Mouse (Mus musculus): ENCODE data around the gene Ssrp1. TPM values are rescaled to one million over a fixed set of nuclear protein-coding genes. Genes with fewer than 3 reads are reported as not detected.

Gene Ssrp1
- polyA plus RNA-seq, 1 experiment from 2014 or later = 303 TPM

GRCm38 (mm10) chr2:85060591-85061060, 23.6 kb downstream of the Ssrp1 start:
- peak overlapping the region; percentile 24; the same call in 1 of the 2 replicates for H3K9ac ChIP-seq
- H3K27ac ChIP-seq = peak overlapping the region; percentile 76
- H3K4me1 ChIP-seq = peaks cover 19% of the 10 kb centered on the region
- peaks cover 65% of the 10 kb centered on the region for H3K36me3 ChIP-seq
- ATAC-seq (ENCODE audit: borderline replicate concordance, extremely low read depth, low FRiP score, low TSS enrichment) = peak; percentile 84
- no peaks in the 10 kb centered on the region for H3K27me3 ChIP-seq
- peak overlapping the region; percentile 75 for H3K4me2 ChIP-seq
- no peaks in the 10 kb centered on the region for H3K9me3 ChIP-seq
- 4% methylated on average over 11 of the region's 11 CpGs for WGBS
- H3K4me3 ChIP-seq = peak overlapping the region; percentile 37

DNA sequence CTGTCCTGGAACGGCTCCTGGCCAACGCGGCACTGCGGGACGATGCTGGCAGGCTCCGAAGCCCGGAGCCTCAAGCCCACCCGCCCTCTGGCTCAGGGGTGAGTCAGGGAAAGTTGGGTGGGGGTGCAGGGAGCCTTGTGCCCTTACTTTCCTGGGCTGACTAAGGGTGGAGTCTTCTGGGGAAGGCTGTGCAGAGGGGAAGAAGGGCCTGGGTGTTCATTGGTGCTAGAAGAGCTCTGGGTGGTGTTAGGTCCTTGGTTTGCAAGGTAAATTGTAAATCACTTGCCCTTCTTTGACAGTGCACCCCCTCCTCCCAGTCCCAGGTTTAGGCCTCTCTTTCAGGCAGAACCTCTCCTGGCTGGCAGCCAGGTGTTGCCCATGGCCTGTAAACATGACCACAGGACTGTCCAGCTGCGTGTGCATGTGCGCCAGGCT, 24.1 kb downstream of the Ssrp1 start:
- H3K4me3 ChIP-seq = peak overlapping the region; percentile 37
- peak overlapping the region; percentile 76 for H3K27ac ChIP-seq
- peak overlapping the region; percentile 75 for H3K4me2 ChIP-seq
- peak overlapping the region; percentile 24; the same call in 1 of the 2 replicates for H3K9ac ChIP-seq
- ATAC-seq (ENCODE audit: borderline replicate concordance, extremely low read depth, low FRiP score, low TSS enrichment) = peak; percentile 20; the same call in 1 of the 2 replicates
- peaks cover 19% of the 10 kb centered on the region for H3K4me1 ChIP-seq
- peaks cover 65% of the 10 kb centered on the region for H3K36me3 ChIP-seq
- no peaks in the 10 kb centered on the region for H3K27me3 ChIP-seq
- WGBS = 18% methylated on average over 10 of the region's 10 CpGs
- no peaks in the 10 kb centered on the region for H3K9me3 ChIP-seq

DNA sequence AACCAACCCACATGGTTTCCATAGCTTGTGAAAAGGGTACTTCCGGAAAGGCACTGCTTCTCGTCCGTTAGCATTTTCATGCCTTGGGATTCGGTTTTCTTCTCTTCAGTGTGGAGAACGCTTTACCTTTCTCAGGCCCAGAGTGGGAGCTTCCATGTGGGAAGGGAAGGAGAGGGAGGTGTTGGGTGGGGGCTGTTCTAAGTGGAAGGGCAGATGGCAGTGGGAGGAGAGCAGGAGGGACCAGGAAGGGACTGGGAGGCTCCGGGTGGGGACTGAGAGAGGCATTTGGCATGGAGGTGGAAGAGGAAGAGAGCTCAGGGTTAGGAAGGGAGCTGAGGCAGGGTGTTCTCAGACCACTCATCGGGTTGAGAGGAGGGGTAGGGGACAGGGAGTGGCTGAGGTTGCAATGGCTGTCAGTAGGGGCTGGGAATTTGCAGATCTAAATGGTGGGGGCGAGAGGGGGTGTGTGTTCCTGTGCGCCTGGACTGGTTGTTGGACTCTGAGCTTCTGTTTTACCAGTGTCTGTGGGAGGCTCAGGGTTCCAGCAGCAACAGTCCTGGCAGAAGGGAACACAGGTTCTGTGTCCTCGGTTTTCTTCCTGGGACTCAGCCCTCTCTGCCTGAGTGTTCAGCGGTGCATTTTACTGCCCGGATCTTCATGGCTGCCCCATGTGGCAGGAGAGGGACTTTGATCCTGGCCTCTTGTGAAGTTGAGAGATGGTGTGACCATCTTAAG, 28.3 kb downstream of the Ssrp1 start:
- ATAC-seq (ENCODE audit: borderline replicate concordance, extremely low read depth, low FRiP score, low TSS enrichment) = no peak
- H3K9me3 ChIP-seq = no peaks in the 10 kb centered on the region
- 72% methylated on average over 12 of the region's 12 CpGs for WGBS

GRCm38 (mm10) chr2:85066937-85067336, 29.9 kb downstream of the Ssrp1 start:
- H3K27ac ChIP-seq = no peak overlapping the region
- H3K4me1 ChIP-seq = 0 out of 2 replicates have a peak, but pooled peaks cover 7% of the 10 kb centered on the region
- no peak overlapping the region for H3K4me3 ChIP-seq
- H3K27me3 ChIP-seq = no peaks in the 10 kb centered on the region
- ATAC-seq (ENCODE audit: borderline replicate concordance, extremely low read depth, low FRiP score, low TSS enrichment) = no peak
- no peaks in the 10 kb centered on the region for H3K9me3 ChIP-seq
- H3K4me2 ChIP-seq = no peak overlapping the region
- no peak overlapping the region for H3K9ac ChIP-seq
- peaks cover 60% of the 10 kb centered on the region for H3K36me3 ChIP-seq
- WGBS = 92% methylated on average over 5 of the region's 5 CpGs

More for the DNA sequence above, 28.3 kb downstream of the Ssrp1 start:
- no peak overlapping the region for H3K27ac ChIP-seq
- no peak overlapping the region for H3K4me2 ChIP-seq
- H3K4me1 ChIP-seq = peaks cover 19% of the 10 kb centered on the region
- no peaks in the 10 kb centered on the region for H3K27me3 ChIP-seq
- H3K4me3 ChIP-seq = no peak overlapping the region
- H3K36me3 ChIP-seq = peaks cover 52% of the 10 kb centered on the region
- H3K9ac ChIP-seq = no peak overlapping the region

DNA sequence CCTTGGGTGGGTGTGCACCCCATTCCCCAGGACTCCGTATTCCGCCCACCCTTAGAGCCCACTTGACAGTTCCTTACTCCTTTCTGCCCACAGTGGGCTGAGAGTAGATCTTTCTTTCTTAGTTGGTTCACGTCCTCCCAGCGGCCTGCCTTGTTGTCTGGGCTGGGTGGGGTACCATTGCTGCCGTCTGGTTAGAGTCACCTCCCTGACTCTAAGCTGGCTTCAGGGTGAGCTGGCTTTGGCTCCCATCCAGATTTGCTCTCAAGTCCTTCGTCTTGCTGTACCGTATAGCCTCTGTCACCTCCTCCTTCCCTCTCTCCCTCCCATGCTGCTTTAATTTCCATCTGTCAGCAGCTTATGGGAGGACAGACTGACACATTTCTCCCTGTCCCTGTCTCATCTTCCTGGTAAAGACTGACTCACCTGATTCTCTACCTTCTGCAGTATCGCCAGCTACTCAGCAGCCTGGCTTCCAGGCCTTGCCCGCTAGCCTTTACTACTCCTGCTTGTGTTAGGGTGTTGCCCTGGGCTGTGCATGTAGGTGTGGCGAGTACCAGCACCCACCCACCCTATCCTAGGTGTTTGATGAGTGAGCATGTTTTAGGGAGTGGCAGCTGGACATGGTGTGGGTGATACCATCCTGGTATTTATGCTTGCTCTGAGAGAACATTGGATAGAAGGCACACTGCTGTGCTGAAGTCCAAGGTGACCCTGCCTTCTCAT, 31.0 kb downstream of the Ssrp1 start:
- Histone ChIP-seq H3K27me3 (no peaks in the 10 kb centered on the region), H3K36me3 (peaks cover 55% of the 10 kb centered on the region), H3K9ac (no peak overlapping the region), H3K4me2 (no peak overlapping the region), H3K4me3 (no peak overlapping the region), H3K9me3 (no peaks in the 10 kb centered on the region), H3K27ac (no peak overlapping the region), H3K4me1 (0 out of 2 replicates have a peak, but pooled peaks cover 7% of the 10 kb centered on the region)
- WGBS = 55% methylated on average over 10 of the region's 10 CpGs
- ATAC-seq (ENCODE audit: borderline replicate concordance, extremely low read depth, low FRiP score, low TSS enrichment) = no peak

GRCm38 (mm10) chr2:85068626-85069025, 31.6 kb downstream of the Ssrp1 start:
- no peak for ATAC-seq (ENCODE audit: borderline replicate concordance, extremely low read depth, low FRiP score, low TSS enrichment)
- H3K4me3 ChIP-seq = no peak overlapping the region
- H3K4me1 ChIP-seq = 0 out of 2 replicates have a peak, but pooled peaks cover 7% of the 10 kb centered on the region
- no peak overlapping the region for H3K9ac ChIP-seq
- no peak overlapping the region for H3K4me2 ChIP-seq
- no peak overlapping the region for H3K27ac ChIP-seq
- 79% methylated on average over 2 of the region's 2 CpGs for WGBS
- H3K27me3 ChIP-seq = no peaks in the 10 kb centered on the region
- no peaks in the 10 kb centered on the region for H3K9me3 ChIP-seq
- H3K36me3 ChIP-seq = peaks cover 54% of the 10 kb centered on the region

DNA sequence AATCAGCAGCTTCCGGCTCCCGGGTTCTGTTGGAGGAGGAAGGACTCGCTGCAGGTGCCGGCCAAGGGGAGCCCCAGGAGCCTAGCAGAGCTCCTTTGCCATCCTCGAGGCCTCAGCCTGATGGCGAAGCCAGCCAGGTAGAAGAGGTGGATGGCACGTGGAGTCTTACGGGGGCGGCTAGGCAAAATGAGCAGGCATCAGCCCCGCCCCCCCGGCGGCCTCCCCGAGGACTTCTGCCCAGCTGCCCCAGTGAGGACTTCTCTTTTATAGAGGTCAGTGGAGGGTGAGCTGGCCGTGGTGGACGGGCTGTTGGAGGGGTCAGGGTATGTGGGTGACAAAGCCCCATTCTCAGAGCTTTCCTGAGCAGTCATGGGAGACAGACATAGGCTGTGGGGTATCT, 33.1 kb downstream of the Ssrp1 start:
- no peaks in the 10 kb centered on the region for H3K27me3 ChIP-seq
- WGBS = 77% methylated on average over 15 of the region's 15 CpGs
- H3K27ac ChIP-seq = no peak overlapping the region
- H3K36me3 ChIP-seq = peaks cover 50% of the 10 kb centered on the region; the same call in 1 of the 2 replicates
- no peak overlapping the region for H3K9ac ChIP-seq
- no peak overlapping the region for H3K4me3 ChIP-seq
- H3K4me1 ChIP-seq = 0 out of 2 replicates have a peak, but pooled peaks cover 7% of the 10 kb centered on the region
- no peaks in the 10 kb centered on the region for H3K9me3 ChIP-seq
- no peak overlapping the region for H3K4me2 ChIP-seq
- no peak for ATAC-seq (ENCODE audit: borderline replicate concordance, extremely low read depth, low FRiP score, low TSS enrichment)

GRCm38 (mm10) chr2:85071921-85072320, 34.9 kb downstream of the Ssrp1 start:
- Histone ChIP-seq H3K4me1 (0 out of 2 replicates have a peak, but pooled peaks cover 7% of the 10 kb centered on the region), H3K4me3 (no peak overlapping the region), H3K9ac (no peak overlapping the region), H3K27ac (no peak overlapping the region), H3K4me2 (no peak overlapping the region), H3K27me3 (no peaks in the 10 kb centered on the region), H3K36me3 (peaks cover 40% of the 10 kb centered on the region; the same call in 1 of the 2 replicates), H3K9me3 (no peaks in the 10 kb centered on the region)
- 0 out of 2 replicates have a peak, but pooled peaks have one; percentile 21 for ATAC-seq (ENCODE audit: borderline replicate concordance, extremely low read depth, low FRiP score, low TSS enrichment)
- WGBS = 88% methylated on average over 5 of the region's 5 CpGs

DNA sequence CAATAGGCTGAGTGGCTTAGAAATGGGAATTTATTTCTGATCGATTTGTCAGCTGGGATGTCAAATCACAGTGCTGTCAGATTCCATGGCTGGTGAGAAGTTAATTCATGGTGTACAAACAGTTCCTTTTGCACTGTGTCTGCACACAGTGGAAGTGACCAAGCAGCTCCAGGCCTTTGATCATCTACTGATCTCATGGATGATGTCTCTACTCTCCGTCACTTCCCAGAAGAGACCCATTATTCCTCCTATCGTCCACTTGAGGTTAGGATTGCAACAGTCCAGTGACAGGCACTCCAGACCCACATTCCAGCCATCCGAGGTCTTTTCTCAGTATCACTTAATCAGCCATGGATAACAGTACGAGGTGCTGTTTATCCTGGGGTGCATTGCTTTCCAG, 36.7 kb downstream of the Ssrp1 start:
- H3K4me3 ChIP-seq = no peak overlapping the region
- H3K27me3 ChIP-seq = no peaks in the 10 kb centered on the region
- WGBS = 60% methylated on average over 5 of the region's 5 CpGs
- H3K4me2 ChIP-seq = no peak overlapping the region
- no peak overlapping the region for H3K9ac ChIP-seq
- no peak for ATAC-seq (ENCODE audit: borderline replicate concordance, extremely low read depth, low FRiP score, low TSS enrichment)
- H3K27ac ChIP-seq = no peak overlapping the region
- peaks cover 36% of the 10 kb centered on the region; the same call in 1 of the 2 replicates for H3K36me3 ChIP-seq
- H3K4me1 ChIP-seq = no peaks in the 10 kb centered on the region
- no peaks in the 10 kb centered on the region for H3K9me3 ChIP-seq

DNA sequence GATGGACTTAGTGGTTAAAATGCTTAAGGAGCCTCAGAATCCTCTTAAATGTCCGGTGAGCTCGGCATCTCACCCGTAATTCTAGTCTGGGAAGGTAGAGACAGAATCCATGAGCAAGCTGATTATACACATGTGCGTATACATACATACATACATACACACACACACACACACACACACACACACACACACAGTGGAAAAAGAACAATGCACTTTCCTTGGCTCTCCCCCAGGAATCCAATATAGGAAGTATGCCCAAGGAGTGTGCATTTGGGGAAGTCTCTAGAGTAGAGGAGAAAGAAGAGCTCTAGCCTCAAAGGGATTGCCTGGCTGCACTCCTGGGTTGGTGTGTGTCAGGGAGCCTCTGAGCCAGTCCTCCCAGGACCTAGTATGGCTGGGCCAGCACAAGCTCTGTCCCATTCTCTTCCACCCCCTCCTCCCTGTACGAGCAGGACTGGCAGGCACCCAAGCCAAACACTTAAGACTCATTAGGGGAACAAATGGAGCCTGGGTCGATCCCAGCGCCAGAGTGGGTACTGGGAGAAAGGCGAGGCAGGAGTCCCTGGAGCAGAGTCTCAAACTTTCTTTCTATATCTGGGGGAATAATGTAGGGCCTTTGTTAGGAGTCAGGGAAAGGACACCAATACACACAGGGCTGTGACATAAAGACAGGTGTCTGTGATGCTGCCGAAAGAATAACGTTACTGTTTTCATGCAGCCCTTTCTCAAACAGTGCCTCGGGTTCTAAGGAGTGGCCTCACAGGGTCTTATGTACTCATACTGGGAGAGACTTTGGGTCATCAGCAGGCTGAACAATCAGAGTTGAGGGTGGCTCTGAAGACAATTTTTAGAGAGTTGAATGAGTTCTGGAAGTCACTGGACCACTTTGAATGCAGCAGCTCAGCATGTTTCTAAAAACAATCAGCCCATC, 51.9 kb downstream of the Ssrp1 start:
- WGBS = 38% methylated on average over 11 of the region's 11 CpGs
- no peak overlapping the region for H3K4me2 ChIP-seq
- no peak overlapping the region for H3K4me3 ChIP-seq
- no peak overlapping the region for H3K9ac ChIP-seq
- no peaks in the 10 kb centered on the region for H3K9me3 ChIP-seq
- H3K36me3 ChIP-seq = no peaks in the 10 kb centered on the region
- peaks cover 17% of the 10 kb centered on the region for H3K4me1 ChIP-seq
- H3K27ac ChIP-seq = peak overlapping the region; percentile 71
- no peaks in the 10 kb centered on the region for H3K27me3 ChIP-seq
- ATAC-seq (ENCODE audit: borderline replicate concordance, extremely low read depth, low FRiP score, low TSS enrichment) = peak; percentile 95

- ATAC-seq (ENCODE audit: borderline replicate concordance, extremely low read depth, low FRiP score, low TSS enrichment) = no peak
- no peak overlapping the region for H3K4me2 ChIP-seq
- H3K36me3 ChIP-seq = no peaks in the 10 kb centered on the region
- 95% methylated on average over 4 of the region's 4 CpGs for WGBS
- no peak overlapping the region for H3K9ac ChIP-seq
- no peak overlapping the region for H3K27ac ChIP-seq
- H3K4me1 ChIP-seq = peaks cover 17% of the 10 kb centered on the region
- H3K9me3 ChIP-seq = no peaks in the 10 kb centered on the region
- no peak overlapping the region for H3K4me3 ChIP-seq
- no peaks in the 10 kb centered on the region for H3K27me3 ChIP-seq
These were observed 54.3 kb downstream of the Ssrp1 start for GRCm38 (mm10) chr2:85091325-85091724.
